Mouse (Mus musculus) lung, postnatal 0 days (tissue): Measurements from ENCODE around the gene Dgat2l6.

ENCODE experiments used
- CTCF ChIP-seq: IDR thresholded peaks from 2 replicates; pipeline ENCODE4 v1.5.1; 2016; ENCODE audit warnings: antibody characterized with exemption, mild to moderate bottlenecking
- EP300 ChIP-seq: IDR thresholded peaks from 2 replicates; pipeline ENCODE4 v1.6.1; 2016; ENCODE audit warnings: antibody characterized with exemption, mild to moderate bottlenecking, control low read depth

DNA sequence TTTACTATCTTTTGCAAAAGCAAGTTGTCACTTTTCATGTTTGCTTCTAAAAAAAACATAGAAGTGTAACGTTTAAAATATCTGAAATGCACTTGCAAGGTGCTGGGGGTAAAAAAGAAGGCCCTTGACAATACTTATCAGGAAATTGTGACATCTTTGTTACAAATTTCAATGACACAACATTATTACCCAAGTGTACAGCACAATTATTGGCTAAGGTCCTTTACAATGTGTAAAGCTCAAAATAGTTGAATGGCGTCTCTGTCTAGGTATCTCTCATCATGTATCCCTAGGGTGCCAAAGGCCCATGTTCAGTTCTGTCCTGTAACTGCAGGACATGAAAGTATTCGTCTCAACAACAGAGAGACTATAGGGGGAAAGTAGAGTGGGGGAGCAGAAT lies 31.4 kb downstream of the Dgat2l6 start:
- no peak for TF ChIP-seq CTCF
- TF ChIP-seq EP300: no peak
